Mouse (Mus musculus) left cerebral cortex, postnatal 25 days (tissue): ENCODE results near the gene Prkca. TPM values are rescaled to one million over a fixed set of nuclear protein-coding genes. Genes with fewer than 3 reads are reported as not detected.

ENCODE experiments used
- DNase-seq, 2 experiments: peaks; one replicate each; pipeline ENCODE4 v3.0.0; 2022; ENCODE audit warnings: low spot score in 2 of 2, mixed read lengths in 1 of 2
- intact Hi-C: fragments of 180-260 bp; cut with DNase I; formaldehyde crosslinking; loops from one replicate; pipeline ENCODE4 v1.15.1; 2025
- microRNA-seq, 2 experiments: library from miRNA; unstranded; fragments of <30 nt; microRNA quantifications; one replicate each; pipeline ENCODE4 v1.2.0; 2022
- total RNA-seq, 2 experiments: library from RNA; stranded (reverse); gene quantifications; 2 replicates each; pipeline ENCODE4 v1.2.3; 2021

The Prkca gene
- total RNA-seq, 2 experiments from 2014 or later = 172 TPM

GRCm38 (mm10) chr11:107887342-107887741 lies 456.4 kb downstream of the Prkca start:
- no peak for DNase-seq
- intact Hi-C loops = no loop called here

Small RNA genes within 50 kb of the gene (microRNA-seq; reads per million reads assigned to microRNA genes)
- 0 reads per million in 2 experiments for gene Mir7223

Other genes with a start within 250 kb of the Prkca start
- under 1 TPM; 0.46 to 0.64 TPM for gene Apoh, start 574 bp downstream of the Prkca start, total RNA-seq
- 1 to 10 TPM; 5.8 to 9.0 TPM for gene Cep112, start 81.3 kb upstream of the Prkca start, total RNA-seq